Mouse (Mus musculus) kidney, adult 9 months (tissue): ENCODE data around the gene Insr.
"Not testable (repeated sequence)": the region's sequence is repeated elsewhere in the genome, so short reads cannot be mapped to it uniquely, and the experiment has no call there.

Source experiments
- DNase-seq: peaks from one replicate; pipeline ENCODE4 v3.0.0; 2022

Gene Insr

DNA sequence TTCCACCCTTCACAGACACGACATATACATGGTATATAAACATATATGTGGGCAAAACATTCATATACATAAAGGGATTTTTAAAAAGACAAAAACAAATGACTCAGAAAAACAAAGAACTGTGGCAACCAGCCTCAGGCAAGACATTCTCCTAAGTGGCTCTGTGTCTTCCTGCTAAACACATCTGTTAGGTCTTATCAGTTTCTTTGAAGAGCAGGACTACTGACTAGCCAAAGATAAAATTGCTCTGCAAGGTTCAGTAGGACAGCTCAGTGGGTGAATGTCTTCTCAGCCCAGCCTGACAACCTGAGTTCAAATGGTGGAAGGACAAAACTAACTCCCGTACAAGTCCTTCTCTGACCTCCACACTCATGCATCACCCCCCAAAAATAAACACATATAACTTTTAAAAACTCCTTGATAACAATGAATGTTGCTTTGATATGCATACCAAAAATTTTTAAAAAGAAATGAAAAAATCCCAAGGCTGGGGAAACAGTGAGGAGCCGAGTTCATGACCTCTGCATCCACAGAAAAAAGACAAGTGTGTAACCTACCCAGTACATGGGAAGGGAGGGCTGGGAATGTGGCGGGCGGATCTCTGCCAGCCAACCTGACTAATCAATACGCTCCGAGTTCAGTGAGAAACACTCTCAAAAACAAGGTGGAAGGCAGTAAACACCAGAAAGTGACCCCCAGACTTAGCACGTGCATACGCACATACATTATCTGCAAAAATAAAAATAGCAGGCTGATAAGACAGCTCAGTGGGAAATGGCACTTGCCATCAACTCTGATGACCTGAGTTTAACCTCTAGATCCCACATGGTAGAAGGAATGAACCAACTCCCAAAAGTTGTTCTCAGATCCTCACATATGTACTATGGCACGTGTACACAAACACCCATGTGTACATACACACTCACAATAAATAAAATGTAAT lies 49.0 kb downstream of the Insr start:
- no peak for DNase-seq

DNA sequence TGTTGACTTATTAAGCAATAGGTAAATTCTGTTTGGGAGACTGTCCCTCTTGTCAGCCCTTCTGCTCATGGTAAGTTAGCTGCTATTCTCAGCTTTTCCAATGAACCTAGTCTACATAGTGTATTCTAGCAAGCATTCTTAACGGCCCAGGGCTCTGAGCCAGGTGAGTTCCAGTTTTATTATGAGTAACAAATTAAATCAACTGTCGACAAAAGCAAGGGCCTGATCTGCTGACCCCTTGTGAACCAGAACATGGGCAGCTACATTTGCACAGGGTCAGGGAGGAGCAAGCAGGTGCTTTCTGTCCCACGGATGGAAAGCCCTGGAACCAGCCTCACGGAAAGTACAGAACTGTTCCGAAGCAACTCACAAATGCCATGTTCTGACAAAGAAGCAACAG lies 52.0 kb downstream of the Insr start:
- DNase-seq = peak; percentile 93

DNA sequence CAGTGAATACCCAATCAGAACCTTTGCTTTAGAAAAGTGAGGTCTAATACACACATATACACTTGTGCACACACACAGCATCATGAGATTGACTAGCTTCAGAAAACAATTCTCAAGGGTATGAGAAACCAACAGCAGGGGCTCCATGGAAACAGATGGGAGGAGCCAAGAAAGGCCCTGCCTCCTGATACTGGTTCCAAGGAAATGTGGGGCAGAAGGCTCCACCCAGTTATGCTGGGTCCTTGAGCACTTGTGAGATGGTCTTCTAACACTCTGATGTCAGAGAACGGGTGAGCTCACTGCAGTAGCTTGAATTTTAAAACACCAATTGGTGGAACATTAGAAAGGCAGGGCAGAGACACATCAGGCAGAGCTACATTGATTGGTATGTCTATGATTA lies 53.7 kb downstream of the Insr start:
- no peak for DNase-seq

DNA sequence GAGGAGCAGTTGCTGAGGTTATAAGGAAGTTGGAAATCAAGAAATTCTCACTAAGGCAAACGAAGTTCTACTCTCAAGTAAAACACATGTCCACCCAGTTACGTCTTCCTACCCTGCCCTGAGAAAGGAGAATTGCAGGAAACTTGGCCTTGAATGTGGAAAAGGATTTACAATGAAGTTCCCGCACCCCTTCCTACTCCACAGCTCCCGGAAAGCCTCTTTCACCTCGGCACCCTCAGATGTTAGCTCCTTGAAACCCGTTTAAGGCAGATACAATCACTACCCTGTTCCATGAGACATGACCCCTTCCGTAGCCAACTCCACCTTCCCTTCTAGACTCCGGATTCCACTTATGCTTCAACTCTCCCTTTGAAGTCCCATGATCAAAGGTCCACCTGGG lies 54.2 kb downstream of the Insr start:
- peak; percentile 44 for DNase-seq

DNA sequence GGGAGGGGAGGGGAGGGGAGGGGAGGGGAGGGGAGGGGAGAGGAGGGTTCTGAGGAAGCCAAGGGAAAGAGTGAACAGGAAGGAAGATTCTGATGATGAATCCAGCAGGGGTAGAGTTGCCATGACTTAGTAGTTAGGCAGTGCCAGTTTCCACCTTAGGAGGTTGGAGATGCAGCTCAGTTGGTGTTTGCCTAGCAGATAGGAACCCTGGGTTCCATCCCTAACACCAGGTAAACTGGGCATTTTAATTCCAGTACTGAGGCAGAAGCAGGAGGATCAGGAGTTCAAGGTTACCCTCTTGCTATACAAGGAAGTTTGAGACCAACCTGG lies 56.8 kb downstream of the Insr start:
- DNase-seq = no peak

DNA sequence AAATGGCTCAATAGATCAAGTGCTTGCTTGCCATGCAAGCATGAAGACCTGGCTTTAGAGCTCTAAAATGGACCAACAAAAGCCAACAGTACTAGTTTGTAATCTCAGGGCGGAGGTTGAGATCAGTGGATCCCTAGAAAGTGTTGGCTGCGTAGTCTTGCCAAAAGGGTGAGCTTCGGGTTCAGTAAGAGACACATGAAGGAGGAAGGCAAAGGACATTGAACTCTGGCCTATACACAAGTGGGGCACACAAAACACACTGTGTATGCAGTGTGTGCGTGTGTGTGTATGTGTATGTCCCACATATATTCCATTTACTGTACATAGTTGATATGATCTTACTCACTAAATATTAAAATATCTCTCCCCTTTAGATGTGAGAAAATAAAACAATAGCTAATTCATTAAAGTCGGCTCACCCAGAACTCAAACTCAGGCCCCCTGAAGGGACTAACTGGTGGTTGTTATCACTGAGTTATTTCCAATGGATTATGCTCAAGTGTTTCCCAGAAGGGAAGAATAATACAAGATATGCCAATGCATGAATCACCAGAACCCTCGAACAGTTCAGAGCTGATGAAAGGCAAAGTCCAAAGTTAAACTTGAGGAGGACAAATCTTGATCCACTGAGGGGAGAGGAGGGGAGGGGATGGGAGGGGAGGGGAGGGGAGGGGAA lies 57.3 kb downstream of the Insr start:
- DNase-seq = peak; percentile 58

DNA sequence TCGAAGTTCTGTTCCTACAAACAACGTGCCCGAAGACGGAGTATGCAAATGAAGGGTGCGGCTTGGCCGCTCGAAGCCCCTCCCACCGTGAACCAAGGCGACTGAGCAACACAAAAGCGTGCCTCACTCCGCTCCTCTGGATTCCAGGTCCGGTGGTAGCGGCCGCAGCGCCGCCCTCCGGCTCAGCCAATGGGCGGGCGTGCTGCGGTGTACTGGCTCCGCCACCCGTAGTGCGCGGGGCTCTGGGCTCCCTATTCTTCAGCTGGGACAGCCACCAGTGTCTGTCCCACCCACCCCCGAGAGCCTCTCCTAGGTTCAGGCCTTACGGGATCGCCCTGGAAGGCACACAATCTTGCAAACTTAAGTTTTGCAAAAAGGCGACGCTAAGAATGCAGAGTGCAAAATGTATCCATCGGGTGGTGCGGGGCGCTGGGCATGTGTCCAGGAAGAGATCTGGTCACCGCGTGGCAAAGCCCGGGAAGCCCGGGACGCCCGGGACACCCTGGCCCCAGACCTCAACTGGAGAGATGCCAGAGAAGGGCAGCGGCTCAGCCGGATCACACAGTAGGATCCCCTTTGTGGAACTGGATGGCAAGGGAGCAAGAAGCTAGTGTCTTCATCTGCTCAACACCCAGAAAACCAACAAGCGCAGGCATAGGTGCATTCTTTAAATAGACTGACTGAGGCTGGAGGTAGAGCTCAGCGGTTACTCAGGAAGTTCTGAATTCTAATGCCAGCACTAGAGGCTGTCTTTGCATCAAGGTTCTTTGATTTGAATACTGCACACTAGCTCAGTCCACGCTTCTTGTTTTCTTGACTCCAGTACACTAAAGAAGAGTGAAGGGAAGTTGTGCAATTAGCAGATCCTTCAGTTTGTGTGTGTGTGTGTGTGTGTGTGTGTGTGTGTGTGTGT lies 58.1 kb downstream of the Insr start:
- peak; percentile 96 for DNase-seq

DNA sequence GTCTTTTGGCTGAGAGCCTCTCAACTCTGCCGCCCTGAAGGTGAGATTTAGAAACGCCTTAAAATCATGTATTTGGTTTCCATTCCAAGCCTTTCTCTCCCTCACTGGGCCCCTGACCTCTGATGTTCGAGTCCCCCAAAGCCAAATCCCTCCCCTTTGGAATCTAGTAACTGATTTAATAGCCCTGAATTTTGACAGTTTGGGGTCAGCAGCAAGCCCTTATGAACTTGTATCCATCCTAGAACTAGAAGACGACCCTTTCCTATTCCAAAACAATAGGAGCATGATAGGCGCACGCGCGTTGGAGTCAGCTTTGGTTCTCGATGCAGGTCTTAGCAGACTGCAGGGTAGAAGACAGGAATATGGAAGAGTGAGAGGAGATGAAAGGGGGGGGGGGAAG lies 58.9 kb downstream of the Insr start:
- DNase-seq = peak; percentile 63

DNA sequence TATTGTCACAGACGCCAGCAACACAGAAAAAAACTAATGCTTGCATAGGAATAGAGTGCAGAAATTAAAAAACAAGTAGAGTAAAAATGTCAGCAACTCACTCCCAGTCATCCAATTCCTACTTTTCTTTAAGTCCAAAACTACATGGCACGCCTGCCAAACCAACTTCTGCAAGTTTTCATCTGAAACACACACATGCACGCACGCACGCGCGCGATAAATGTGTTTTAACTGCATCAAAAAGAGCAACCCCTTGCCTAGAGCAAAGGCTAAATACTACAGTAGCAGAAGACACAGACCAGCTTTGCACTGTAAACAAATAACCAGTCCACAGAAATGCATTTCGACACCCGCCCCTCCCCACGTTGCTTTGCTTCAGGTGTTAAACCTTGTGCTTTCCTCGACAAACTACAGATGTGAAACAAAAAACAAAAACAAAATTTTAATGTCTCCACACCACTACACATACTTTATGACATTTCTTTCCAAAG lies 59.5 kb downstream of the Insr start:
- no peak for DNase-seq

DNA sequence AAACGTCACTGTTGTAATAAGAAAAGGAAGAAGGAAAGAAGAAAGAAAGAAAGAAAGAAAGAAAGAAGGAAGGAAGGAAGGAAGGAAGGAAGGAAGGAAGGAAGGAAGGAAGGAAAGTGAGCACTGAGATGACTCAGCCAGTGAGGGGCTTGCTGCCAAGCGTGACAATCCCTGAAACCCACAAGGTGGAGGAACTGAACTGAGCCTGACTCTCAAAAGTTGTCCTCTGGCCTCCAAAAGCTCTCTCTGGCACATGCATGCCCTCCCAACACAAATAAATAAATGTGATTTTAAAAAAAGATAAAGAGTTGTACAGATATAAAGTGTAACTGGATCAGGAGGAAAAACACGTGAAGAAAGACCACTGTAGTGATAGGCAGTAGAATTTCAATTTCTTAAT lies 60.2 kb downstream of the Insr start:
- DNase-seq = no peak

DNA sequence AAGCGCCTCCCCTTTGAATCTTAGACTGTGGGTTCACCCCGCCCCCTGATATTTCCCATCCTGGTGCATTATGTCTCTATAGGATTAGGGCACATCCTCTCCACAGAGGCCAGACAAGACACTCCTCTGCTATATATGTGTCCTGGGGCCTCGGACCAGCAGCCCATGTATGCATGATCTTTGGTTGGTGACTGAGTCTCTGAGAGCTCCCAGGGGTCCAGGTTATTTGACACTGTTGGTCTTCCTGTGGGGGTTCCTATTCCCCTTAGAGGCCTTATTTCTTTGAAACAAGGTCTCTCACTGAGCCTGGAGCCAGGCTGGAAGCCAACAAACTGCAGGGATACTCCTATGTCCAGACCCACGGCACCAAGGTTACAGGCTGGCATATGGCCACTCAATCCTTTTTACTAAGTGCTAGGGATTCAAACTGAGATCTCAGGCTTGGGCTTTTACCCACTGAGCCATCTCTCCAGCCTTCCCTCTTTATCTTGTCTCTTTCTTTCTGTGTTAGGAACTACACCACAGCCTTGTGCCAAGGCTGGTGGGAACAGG lies 62.8 kb downstream of the Insr start:
- no peak for DNase-seq

DNA sequence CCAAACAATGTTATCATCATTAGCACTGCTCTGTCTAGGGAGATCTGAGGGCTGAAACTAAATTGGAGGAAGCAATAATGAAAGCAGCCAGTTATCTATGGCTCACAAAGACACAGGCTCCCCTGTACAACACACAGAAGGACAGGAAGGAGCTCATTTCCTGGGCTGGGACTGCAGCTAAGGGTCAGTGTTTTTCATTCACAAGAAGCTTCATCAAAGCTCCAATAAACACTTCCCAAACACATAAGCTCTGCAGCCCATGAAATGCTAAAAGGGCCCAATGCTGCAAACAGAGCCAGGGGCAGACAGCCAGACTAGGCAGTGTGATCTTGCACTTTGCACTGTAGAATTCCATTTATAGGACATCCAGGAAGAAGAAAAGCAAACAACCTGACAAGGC lies 63.9 kb downstream of the Insr start:
- peak; percentile 93 for DNase-seq

DNA sequence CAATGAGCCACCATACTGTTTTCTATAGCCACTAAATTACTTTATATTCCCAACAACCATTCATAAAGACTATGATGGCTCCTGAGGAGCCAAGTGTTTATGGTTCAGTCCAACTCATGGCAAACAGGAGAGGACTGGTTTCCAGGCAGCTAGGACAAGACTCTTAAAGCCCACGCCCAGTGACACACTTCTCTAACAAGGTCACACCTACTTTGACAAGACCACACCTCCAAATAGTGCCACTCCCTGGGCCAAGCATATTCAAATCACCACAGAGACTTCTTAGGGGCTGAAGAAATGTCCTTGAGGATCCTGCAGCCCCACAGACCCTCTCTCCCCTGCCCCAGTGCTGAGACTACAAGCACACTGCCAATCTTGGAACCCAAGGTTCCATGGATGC lies 64.8 kb downstream of the Insr start:
- no peak for DNase-seq

DNA sequence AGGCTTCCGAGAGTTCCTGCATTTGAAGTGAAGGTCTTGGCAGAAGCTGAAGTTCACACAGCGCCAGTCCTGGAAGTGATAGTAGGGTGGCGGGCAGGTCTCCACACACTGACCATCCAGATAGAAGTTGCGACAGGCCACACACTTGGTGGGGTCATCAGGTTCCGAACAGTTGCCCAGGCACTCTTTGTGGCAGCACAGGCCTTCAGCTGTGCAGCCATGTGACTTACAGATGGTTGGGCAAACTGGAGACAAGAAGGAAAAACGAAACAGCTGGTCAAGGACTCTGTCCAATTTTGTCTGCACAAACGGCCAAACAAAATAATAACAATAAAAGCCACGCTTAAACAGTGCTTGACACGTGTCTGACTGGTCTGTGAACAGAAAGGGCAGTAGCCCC lies 68.0 kb downstream of the Insr start:
- DNase-seq = peak; percentile 68

DNA sequence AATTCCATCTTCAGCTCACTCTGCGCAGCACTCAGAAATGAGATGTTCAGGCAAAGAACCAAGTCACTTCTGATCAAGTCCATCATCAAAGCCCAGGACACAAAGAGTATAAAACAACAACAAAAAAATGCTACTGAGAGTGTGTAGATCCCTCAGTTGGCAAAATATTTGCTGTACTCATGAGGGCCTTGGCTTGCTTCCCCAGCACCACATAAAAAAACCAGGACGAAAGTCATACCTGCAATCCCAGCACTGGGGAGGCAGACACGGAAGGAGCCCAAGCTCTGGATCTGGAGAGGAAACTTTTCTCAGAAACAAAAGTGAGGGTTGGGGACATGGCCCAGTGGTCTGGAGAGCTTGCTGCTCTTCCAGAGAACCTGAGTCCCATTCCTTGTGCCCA lies 69.5 kb downstream of the Insr start:
- DNase-seq = no peak

DNA sequence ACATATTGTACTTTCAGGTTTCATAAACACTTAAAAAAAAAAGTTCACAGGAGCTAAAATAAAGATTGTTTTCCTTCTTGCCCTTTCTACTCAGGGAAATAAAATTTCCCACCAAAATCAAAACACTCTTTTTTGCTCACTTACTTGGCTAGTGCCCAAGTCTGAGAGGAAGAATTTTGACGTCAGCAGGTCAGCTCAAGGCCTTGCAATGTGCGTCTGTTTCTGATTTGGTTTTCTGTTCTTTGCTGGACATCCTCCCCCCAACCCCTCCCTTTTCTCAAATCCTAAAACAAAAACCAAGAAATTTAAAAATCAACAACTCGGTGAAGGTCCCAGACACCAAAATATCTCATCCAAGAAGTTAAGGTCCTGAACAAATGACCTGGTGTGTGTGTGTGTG lies 70.1 kb downstream of the Insr start:
- peak; percentile 80 for DNase-seq

DNA sequence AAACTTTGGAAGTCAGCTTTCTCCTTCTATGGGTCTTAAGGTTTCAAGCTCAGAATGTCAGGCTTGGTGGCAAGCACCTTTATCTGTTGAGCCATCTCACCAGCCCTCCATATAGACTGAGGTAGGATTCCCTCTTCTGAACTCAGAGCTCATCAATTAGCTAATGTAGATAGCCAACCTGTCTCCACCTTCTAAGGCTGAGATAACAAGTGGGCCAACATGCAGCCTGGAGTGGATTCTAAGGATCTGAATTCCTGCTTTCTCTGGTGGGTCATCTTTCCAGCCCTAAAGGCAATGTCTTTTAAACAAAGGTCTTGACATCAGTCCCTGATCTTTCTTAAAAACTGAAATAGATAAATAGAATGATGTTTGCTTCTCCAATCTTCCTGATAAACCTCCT lies 70.7 kb downstream of the Insr start:
- DNase-seq = no peak

DNA sequence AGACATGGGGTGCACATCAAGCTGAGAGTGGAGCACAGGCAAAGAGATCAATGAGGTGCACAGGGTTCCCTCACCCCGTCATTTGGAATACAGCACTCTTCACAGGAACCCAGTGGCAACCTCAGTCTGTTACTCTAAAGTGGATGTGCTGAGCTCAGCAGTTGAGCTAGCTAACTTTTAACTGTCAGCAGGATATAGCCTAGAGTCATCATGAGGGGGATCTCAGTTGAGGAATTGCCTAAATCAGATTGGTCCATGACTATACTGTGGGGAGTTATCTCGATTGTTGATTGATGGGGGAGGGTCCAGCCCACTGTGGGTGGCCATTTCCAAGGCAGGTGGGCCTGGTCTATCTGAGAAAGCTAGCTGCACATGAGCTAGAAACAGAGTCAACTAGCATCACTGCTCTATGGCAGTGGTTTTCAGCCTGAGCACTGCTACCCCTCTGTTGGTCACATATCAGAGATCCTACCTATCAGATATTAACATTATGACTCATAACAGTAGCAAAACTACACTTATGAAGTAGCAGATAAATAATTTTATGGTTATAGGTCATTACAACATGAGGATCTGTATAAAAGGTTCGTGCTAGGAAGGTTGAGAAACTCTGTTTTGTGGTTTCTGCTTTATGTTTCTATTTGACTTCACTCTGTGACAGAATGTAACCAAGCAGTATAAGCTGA lies 74.5 kb downstream of the Insr start:
- DNase-seq = peak; percentile 33

DNA sequence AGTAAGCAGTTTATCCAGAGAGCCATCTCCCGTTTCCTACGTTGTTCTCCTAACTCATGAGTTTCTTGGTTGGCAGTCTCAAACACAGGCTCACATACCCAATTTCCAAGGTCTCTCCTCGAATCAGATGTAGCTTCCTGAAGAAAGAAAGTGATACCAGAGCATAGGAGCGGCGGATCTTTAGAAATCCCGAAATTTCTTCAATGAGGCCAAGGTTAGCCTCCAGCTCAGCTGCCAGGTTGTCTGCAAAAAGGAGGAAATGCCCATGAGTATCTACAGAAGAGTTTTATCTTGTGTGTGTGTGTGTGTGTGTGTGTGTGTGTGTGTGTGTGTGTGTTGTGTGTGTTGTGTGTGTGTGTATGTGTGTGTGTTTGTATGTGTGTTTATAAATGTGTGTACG lies 76.6 kb downstream of the Insr start:
- DNase-seq = no peak

DNA sequence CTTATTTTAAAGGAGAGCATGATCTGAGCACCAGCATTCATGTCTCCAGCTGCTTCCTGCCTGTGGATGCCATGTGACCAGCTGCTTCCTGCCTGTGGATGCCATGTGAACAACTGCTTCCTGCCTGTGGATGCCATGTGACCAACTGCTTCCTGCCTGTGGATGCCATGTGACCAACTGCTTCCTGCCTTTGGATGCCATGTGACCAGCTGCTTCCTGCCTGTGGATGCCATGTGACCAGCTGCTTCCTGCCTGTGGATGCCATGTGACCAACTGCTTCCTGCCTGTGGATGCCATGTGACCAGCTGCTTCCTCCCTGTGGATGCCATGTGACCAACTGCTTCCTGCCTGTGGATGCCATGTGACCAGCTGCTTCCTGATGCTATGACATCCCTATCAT lies 85.1 kb downstream of the Insr start:
- not testable (repeated sequence) for DNase-seq

DNA sequence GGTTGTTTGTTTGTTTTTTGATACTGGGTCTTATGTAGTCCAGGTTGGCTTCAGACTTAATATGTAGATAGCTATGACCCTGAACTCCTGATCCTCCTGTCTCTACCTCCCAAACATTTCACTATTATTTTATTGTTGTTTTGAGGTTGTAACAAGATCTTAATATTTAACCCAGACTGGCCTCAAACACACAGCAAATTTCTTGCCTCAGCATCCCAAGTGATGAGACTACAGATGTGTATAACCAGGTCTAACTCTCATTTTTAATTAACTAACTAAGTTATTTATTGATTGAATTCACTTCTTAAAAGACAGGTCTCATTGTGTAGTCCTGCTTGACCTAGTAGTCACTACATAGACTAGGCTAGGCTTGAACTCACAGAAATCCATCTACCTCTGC lies 88.4 kb downstream of the Insr start:
- DNase-seq = peak; percentile 74

DNA sequence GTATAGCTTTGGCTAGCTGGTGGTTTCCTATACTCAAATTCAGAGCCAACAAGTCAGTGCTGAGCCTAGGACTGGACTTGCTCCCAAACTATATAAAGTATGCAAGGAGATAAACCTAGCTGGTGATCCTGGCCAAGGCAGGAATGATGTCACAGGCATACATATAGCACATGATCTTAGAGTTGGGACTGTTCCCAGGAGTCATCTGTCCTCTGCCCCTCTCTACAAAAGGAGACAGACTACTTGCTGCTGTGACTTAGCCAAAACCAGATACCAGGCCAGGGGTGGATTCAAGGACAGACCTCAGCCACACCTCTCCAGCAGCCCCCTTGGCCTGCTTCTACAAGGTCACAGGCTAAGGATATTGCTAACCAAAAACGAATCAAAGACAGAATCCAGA lies 92.0 kb downstream of the Insr start:
- no peak for DNase-seq
